Mouse (Mus musculus) c-Kit-positive CD71-negative TER-119-negative erythroid progenitor cells, embryonic 14.5 days (primary cell): ENCODE results near the gene Vmn1r88.
"Not testable (repeated sequence)": the region's sequence is repeated elsewhere in the genome, so short reads cannot be mapped to it uniquely, and the experiment has no call there.

Experiments
- DNase-seq: peaks from one replicate; pipeline ENCODE4 v3.0.0-alpha.2; 2013; ENCODE audit warnings: low read depth

Vmn1r88 gene

GRCm38 (mm10) chr7:13159268-13159667, at the start of gene Vmn1r88:
Gene Vmn1r88, plus strand, starts transcription at chr7:13159568.
- no peak for DNase-seq

DNA sequence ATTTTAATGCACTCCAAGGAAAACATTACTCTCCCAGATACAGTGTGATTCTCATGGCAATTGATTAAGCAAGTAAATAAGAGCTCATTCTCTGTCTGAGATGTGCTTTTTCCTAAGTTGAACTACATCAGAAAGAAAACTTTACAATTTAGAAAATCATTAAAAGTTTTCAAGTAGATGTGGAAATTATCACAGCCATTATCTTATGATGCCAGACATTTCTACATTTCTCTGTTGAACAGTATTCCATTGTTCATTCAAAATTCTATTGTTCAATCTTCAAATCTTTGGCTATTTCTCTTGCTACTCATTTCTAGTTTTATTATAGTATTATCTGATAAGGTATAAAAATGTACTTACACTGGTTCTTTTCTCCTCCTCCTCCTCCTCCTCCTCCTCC, 39.6 kb upstream of the Vmn1r88 start, which contains the start of gene Vmn1r86:
Gene Vmn1r86, minus strand, starts transcription at position 101 of the 400 bp plus-strand sequence.
- DNase-seq: no peak

- not testable (repeated sequence) for DNase-seq
Observed at GRCm38 (mm10) chr7:13123554-13124153, 35.7 kb upstream of the Vmn1r88 start.

DNA sequence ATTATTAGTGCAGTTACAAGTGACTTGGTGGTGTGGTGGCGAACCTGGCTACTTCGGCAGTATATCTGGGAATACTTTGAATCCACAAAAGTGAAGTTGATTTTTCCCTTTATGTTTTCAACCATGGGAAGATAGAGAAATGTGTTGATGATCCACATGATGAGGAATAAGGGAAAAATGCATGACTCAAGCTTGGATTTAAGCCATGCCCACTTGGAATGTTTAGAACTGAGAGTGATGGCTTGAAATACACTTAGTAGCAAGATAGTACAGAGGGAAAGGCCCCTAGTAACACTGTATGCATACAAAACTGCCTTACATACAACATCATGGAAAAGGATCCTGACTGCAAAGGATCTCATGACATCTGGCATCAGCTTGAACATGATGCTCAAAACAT, 27.5 kb upstream of the Vmn1r88 start:
- DNase-seq: no peak

- no peak for DNase-seq
Observed at GRCm38 (mm10) chr7:13137340-13137739, 22.0 kb upstream of the Vmn1r88 start.

DNA sequence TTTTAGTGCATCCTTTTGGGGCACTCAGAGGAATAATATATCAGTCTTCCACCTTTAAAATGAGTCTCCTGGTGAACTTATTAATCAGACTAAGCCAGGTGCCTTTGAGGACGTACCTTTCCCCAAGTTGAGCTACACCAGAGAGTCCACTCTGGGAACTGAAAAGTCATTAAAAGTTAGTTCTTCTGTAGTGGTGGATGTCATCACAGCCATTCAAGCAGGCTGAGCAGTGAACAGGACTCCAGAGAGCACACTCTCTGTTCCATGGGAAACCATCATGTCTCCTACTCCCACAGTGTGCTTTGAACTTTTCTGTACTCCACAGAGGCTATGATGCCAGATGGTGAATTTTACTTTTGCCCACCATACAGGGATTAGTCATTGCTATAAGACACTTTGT, 19.3 kb upstream of the Vmn1r88 start, which contains the start of gene Vmn1r87:
Gene Vmn1r87, minus strand, starts transcription at position 101 of the 400 bp plus-strand sequence.
- DNase-seq: no peak

DNA sequence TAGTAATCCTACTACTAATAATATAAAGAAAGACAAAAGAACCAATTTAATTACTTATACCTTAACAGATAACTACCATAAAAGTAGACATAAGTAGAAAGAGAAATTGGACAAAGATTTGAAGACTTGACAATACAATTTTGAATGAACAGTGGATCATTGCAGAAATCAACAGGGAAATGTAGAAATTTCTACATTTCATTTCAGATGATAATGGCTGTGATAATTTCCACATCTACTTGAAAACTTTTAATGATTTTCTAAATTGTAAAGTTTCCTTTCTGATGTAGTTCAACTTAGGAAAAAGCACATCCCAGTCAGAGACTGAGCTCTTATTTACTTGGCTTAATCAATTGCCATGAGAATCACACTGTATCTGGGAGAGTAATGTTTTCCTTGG, 53.4 kb downstream of the Vmn1r88 start, which contains the start of gene Vmn1r89:
Gene Vmn1r89, plus strand, starts transcription at position 301 of the 400 bp plus-strand sequence.
- DNase-seq: no peak
